Mouse (Mus musculus) MN1 (cell line): ENCODE measurements around the gene Dhps.
"Not testable (repeated sequence)": the region's sequence is repeated elsewhere in the genome, so short reads cannot be mapped to it uniquely, and the experiment has no call there.

Source experiments
- DNase-seq: peaks from one replicate; pipeline ENCODE4 v3.0.0-alpha.2; 2016; ENCODE audit warnings: low spot score

The Dhps gene

GRCm38 (mm10) chr8:85096196-85096595, 24.6 kb downstream of the Dhps start:
- DNase-seq = no peak

- no peak for DNase-seq
Measured at GRCm38 (mm10) chr8:85096850-85097249, 25.3 kb downstream of the Dhps start.

DNA sequence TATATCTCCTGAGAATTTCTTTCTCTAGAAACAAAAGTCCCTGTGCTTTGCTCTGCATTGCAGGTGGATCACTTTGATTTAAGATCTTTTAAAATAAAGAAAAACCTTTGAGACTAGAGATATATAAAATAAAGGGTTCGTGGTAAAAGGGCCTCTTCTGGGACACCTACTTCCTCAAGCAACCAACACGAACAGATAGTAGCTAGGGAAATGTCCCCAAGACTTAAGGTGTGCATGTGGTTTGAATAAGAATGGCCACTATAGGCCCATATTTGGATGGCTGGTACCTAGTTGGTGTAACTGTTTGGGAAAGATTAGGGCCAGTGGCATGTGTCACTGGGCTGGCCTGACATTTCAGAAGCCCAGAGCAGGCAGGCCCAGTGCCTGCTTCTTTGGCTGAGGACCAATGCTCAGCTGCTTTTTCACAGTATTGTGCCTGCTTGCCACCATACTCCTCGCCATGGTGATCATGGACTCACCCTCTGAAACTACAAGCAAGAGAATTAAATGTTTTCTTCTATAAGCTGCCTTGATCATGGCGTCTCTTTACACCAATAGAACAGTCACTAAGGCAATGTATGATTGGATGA, 28.6 kb downstream of the Dhps start:
- no peak for DNase-seq

- no peak for DNase-seq
Measured at GRCm38 (mm10) chr8:85113241-85113640, 41.7 kb downstream of the Dhps start.

GRCm38 (mm10) chr8:85115501-85115900, 43.9 kb downstream of the Dhps start:
- no peak for DNase-seq

DNA sequence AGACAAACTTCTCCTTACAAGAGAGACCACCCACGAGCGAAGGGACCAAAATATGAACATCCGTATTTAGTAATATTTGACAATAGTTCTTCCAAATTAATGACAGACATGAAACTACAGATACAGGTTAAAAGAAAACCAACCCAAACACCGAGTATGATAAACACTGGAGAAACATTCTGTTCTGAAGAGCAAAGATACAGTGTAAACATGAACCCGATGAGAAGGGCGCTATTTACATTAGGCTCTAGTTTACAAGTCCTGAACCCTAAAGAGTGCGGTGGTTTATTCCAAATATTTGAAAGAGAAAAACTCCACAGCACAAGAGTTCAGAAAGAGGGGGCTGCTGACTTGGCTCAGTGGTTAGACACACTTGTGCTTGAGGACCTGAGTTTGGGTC, 45.4 kb downstream of the Dhps start:
- DNase-seq = no peak

- peak; percentile 64 for DNase-seq
Measured at GRCm38 (mm10) chr8:85119052-85119981, 47.8 kb downstream of the Dhps start.

DNA sequence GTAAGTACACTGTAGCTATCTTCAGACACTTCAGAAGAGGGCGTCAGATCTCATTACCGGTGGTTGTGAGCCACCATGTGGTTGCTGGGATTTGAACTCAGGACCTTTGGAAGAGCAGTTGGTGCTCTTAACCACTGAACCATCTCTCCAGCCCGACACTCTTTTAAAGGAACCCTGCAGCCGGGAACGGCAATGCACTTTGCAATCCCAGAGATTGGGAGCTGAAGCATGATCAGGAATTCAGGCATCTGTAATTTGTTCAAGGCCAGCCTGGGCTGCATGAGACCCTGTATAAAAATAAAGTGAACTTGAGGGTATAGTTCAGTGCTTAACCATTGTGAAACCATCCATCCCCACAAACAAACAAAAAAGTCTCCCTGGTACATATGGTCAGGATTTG, 48.7 kb downstream of the Dhps start:
- not testable (repeated sequence) for DNase-seq

GRCm38 (mm10) chr8:85122995-85123394, 51.4 kb downstream of the Dhps start, which contains the start of gene Zfp791:
Gene Zfp791, minus strand, starts transcription at chr8:85123095.
- no peak for DNase-seq

DNA sequence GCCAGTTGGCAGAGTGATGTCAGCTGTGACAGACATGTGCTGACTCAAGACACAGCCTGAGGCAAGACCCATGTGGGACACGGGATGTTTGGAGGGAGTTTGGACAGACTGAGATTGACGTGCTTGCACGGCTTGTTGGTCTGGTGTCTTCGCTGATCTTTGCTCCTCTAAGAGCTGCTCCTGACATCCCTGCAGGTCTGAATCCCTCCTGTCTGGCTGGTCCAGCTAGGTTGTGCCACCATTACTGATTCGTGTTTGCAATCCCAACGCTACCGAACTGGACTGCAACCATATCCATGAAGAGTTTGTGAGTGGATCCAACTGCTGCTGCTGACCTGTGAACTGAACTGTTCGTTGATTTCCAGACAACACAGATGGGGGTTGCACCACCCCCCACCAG, 52.1 kb downstream of the Dhps start:
- DNase-seq = no peak
